Mouse (Mus musculus): ENCODE results near the gene Six4.
"Not testable (repeated sequence)": the region's sequence is repeated elsewhere in the genome, so short reads cannot be mapped to it uniquely, and the experiment has no call there.

The Six4 gene

DNA sequence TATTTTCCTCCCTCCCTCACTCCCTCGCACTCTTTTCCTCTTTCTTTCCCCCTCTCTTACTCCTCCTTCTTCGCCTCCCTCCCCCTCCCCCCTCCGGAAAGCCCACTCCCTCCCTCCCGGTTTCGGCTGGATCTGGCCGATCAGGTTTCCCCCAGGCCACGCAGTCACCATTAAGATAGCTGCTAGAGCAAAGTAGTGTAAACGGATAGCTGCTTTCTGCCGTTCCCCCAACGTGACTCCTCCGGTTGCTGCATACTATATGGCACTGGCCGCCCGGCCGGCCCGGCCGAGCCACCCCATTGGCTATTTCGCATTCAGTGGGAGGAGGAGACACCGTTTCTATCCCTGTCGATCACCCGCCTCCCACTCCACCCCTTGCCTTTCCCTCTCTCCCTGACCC lies at the start of gene Six4:
Six4 (minus strand) TSS at position 261 of the 400 bp plus-strand sequence.
- no peak for DNase-seq (ENCODE audit: low read depth, low spot score)

DNA sequence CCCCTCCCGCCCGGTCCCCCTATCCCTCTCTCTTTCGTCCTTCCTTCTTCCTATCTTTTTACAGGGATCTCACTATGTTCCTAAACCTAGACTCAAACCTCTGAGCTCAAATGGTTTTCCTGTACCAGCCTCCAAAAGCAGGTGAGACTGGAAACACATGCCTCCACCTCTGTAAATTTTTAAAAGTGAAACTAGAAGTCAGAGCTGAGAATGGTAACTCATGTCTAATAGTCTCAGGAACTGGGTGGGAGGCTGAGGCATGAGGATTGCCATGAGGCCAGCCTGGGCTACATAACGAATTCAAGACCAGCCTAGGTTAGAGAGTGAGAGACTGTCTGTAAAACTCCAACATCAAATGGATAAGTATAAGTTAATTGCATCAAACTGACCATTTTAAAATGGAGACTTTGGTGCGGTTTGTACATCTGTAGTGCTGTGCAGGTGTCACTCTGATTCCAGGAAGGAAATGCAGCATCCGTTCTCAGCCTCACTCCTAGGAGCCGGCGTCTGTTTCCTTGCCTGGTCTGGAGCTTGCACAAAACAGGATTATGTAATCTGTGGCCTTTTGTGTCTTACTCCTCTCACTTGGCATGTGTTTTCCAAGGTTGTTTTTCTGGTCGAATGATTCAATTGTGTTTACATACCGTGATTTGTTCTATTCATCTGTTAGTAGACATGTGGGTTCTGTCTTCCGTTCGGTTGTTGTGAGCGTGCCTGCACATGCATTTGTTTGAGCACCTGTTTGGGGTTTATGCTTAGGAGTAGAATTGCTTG lies 49.3 kb upstream of the Six4 start:
- no peak for DNase-seq (ENCODE audit: low read depth, low spot score)

DNA sequence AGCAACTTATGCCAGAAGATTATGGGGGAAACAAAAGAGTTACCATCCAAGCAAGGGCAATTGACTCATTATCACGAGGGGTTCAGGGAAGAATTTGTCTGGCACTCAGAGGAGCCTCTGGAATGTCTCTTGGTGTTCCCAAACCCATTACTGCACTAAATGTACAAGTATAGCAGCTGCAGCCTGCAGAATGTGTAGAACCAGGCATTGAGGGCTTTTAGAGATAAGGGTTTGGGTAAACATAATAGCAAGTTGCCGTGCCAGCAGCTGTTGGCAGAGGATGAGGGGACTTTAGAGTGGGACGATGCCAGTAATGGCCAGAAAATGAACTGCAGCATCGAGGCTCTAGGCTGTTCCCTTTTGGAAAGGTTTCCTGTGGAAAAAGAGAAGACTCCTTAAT lies 47.1 kb upstream of the Six4 start:
- DNase-seq (ENCODE audit: low read depth, low spot score): no peak

DNA sequence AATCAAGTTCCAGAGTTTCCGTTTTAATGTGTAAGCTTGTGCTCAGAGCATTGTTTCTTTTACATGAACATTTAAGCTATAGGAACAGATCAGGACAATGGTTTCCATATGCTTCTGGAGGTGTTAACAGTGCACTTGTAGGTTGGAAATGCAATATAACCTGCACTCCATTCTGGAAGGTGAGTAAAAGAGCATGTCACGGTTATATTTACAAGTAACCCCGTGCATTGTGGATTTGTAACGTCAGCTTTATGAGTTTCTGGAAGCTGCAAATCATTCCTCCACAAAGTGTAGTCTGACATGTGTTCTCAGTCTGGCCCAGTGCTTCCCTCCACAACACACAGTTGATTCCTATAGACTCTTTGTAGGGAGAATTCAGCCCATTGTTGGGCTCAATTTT lies 40.9 kb upstream of the Six4 start:
- DNase-seq (ENCODE audit: low read depth, low spot score): no peak

DNA sequence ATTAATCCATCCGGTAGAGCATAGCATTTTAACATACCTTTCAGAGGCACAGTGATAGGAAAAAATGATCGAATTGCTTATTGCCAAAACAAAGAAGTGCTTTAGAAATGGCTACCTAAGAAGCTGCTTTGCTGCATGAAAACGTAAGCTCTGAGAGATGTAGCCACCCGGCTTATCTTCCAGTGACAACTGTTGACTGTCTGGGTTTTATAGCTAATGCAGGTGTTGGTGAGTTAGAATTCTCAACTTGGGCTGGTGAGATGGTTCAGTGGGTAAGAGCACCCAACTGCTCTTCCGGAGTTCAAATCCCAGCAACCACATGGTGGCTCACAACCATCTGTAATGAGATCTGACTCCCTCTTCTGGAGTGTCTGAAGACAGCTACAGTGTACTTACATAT lies 37.8 kb upstream of the Six4 start:
- not testable (repeated sequence) for DNase-seq (ENCODE audit: low read depth, low spot score)

DNA sequence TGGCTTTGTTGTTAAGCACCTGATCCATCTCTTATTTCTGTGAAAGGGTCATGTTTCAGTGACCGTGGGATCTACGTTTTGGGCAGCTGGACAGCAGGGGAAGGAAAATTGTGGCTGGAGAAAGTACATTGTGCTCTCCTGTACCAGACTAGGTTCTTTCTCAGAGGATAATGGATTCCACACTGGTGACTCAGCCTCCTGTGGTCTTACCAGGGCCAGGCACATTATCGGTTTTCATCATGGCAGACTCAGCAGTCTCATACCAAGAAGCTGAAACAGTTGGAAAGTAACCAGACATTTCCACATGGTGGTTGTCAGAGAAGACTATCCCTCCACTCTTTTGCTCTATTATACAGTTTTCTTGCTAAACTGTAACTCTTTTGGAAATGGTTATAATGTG lies 34.0 kb upstream of the Six4 start:
- no peak for DNase-seq (ENCODE audit: low read depth, low spot score)

DNA sequence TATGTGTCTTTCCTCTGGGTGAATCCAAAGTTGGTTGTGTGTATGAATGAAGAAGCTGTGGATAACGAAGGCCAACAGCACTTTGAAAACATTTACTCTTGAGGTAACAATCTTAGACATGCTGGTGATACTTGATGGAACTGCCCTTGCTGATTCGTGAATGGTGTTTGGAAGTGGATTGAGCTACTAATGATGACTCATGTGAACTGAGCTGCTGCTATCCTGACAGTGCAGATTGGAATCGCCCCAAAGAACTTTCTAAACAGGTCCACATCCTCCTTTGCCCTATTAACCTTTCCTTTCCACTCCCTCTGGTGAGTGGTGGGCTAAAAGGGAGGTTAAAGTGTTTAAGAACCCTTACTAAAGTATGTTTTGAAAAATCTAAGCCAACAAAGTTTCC lies 27.5 kb upstream of the Six4 start:
- DNase-seq (ENCODE audit: low read depth, low spot score): no peak

DNA sequence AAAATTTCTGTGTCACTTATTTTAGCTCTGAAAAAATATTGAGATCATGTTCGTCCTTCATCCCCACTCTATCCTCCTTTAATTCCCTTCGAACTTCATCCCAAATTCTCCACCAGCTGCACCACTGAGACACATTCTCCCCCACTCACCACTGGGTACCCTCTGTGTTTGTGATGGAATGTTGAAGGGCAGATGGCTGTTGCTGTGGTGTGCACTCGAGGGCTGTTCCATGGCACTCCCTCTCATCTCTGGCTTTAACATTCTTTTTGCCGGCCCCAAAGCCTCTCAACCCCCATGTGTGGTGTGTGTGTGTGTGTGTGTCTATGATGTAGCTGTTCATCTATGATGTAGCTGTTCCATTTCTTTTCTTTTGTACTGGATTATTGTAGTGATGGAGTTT lies 12.0 kb upstream of the Six4 start:
- DNase-seq (ENCODE audit: low read depth, low spot score): no peak

DNA sequence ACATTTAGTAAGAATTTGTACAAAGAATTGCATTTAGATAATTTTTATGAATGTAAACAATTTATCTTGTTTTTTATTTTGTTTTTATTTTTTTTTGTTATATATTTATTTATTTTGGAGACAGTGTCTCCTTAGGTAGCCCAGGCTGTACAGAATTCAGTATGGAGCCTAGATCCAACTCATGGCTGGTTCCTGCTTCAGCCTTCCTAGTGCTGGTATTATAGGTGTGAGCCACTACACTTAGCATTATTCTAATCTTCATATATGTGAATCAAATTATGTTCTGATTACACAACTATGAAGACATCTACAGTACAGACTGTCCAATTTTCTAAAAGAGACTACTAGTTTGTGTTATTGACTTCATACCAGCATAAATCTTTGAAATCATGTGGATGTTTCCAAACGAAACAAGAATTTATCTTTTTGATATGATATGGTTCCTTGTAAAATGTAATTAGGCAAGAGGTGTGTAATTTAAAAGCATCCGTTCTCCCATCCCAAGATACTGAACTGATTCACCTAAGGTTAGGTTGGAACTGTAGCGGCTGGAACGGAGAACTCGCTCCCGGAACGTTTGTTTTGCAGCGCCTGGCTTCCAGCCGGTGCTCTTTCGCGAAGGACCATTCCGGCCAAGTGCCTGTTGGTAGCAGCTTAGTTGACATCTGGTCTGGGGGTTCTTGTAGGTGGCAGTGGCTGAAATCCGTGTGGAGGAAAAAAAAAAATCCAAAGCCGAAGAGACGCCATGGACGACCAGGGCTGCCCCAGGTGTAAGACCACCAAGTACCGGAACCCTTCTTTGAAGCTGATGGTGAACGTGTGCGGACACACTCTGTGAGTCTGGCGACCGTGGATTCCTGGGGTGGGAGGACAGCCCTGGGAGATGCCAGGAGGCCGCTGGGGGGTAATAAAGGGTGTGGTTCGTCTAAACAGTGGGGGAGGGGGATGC lies 10.1 kb upstream of the Six4 start, which contains the start of gene Mnat1:
Mnat1 (plus strand) TSS at position 625 of the 949 bp plus-strand sequence.
- DNase-seq (ENCODE audit: low read depth, low spot score): peak; percentile 82

DNA sequence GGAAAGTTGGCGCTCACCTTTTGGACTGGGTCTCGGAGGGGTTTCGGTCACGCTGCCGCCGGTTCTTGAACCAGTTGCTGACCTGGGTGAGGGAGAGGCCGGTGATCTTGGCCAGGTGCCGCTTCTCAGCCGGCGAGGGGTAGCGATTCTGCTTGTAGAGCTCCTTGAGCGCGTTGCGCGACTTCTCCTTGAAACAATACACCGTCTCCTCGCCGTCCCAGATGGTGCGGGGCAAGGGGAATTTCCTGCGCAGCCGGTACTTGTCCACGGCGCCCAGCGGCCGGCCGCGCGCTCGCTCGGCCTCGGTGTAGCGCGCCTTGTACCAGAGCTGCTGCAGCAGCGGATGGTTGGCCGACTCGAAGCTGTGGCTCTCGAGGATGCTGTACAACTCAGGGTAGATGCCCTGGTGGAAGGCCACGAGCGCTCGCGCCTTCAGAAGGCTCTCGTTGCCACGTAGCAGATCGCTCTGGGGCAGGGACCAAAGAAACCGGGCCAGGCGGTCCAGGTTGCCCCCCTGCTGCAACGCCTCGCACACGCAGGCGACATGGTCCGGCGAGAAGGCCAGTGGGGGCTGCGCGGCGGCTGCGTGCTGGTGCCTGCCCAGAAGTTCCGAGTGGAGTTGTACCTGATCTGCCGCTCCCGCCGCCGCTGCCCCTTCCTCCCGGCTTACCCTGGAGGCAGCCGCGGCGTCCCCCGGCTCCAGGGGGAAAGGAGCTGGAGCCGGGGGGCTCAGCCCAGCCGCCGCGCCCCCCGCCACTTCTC lies 749 bp downstream of the Six4 start:
- DNase-seq (ENCODE audit: low read depth, low spot score): no peak

DNA sequence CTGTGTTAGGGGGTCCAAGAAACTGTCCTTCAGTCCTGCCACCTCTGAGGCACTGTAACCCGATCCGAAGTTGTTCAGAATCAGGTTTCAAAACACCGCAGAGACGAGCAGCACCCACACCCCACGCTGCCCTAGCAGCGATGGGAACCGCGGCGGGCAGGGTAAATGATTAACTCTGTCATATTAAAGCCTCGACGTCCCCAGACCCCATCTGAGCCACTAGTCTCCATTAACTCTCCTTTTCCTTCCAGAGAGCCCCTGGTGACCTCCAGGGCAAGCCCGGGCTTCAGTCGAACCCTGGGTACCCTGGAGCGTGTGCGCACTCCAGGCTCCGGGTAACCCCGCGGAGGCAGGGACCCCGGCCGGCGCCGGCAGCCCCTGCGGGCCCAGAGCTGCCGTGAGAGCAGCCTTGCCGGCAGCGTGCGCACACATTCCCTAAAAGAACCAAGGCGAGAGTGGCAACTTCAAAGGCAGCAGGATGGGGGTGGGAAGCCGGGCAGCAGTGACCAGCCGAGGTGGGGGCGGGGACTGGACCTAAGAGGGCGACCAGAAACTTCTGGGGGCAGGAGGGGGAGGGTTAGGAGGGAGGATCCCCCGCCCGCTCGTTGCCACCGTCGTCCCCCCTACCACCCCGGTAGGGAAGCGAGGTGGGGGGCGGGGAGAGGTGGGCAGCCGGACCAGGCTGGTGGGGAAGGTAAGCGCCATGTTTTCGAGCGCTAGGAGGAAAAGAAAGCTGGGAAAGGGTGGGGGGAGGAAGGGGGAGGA lies 1.5 kb downstream of the Six4 start:
- no peak for DNase-seq (ENCODE audit: low read depth, low spot score)

DNA sequence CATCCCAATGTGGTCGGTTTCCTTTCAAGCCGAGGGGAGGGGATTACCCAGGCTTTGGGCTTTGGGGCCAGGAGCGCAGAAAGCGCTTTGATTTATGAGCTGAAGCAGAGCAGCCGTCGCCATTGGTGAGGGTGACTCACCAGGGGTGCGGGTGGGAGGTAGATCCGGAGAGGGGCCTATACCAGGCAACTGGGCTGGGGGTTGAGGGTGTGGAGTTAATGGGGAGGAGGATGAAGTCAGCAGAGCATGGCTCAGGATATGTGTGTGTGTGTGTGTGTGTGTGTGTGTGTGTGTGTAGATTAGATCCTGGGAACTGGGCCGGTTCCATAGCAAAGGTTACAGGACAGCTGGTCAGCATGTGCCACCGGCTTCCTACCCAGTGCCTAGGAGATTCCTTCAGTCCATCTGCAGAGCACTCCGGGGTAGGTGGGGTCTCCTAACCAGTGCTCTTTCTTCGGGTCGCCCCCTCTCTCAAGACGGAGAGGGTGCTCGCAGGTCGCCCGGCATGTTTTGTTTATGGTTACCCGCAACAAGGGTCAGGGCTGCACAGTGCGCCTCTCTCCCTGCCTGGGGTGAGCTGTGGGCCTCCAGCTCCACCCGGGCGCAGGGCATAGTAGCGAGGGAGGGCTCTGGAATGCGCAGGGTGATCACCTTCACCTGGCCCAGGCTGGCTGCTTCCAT lies 2.7 kb downstream of the Six4 start:
- DNase-seq (ENCODE audit: low read depth, low spot score): no peak

DNA sequence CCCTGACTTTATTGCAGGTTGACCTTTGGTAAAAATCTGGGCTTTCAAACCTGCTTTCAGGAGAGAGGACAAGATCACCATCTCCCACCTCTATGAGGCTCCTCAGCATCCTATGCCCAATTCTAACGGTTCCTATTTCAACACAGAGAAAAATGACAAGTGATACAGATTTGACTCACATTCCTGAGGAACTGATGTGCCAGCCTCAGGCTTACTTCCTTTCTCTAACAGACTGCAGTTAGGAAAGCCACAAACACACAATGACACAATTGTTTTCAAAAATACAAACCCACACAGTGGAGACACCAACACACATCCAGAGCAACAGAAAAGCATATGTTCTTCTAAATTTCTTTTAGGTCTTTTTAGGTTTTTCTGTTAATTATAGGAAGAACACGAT lies 5.4 kb downstream of the Six4 start:
- DNase-seq (ENCODE audit: low read depth, low spot score): no peak

DNA sequence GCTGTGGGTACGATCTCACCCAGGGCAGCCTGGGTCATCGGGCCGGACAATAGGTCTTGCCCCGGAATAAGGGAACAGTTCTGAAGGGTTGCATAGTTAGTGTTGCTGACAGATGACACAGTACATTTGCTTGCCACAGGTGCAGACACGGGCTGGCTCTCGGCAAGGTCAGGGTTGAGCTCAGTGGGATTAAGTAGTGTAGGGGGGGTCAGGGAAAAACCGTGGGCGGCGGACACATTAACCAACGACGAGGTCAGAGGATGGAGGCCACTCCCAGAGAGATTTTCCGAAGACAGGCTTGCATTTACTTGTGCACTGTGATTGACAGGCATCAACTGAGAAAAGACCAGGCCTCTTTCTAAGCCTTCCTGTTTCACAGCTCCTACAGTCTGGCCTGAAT lies 9.5 kb downstream of the Six4 start:
- no peak for DNase-seq (ENCODE audit: low read depth, low spot score)

DNA sequence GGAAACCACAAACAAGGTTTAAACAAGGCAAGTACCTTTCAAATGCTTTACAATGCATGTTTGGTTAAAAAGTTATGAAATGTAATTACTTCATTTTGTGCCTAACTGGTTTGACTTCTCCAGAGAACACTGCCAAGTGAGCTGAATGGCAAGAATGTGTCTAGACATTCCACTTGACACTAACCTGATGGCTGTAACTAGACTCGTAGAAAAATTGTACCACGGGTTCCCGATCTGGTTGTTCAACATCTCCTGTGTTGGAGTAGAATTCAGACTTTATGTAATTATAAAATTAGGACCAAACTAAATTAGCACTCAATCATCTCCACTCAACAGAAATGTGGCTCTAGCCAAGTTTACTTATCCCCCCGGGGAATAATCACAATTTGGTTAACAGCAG lies 14.7 kb downstream of the Six4 start:
- DNase-seq (ENCODE audit: low read depth, low spot score): no peak

DNA sequence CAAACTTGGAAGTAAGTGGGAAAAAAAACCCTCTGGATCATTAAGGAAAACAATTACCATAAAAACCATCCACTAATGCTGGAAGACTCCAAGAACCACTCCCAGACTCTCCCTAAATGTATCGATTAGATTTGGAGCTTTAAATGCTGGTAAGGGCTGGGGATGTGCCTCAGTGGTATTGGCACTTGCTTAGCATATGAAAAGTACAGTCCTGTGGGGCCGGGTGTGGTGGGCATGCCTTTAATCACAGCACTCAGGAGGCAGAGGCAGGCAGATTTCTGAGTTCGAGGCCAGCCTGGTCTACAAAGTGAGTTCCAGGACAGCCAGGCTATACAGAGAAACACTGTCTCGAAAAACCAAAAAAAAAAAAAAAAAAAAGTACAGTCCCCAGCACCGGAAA lies 17.1 kb downstream of the Six4 start:
- DNase-seq (ENCODE audit: low read depth, low spot score): not testable (repeated sequence)

DNA sequence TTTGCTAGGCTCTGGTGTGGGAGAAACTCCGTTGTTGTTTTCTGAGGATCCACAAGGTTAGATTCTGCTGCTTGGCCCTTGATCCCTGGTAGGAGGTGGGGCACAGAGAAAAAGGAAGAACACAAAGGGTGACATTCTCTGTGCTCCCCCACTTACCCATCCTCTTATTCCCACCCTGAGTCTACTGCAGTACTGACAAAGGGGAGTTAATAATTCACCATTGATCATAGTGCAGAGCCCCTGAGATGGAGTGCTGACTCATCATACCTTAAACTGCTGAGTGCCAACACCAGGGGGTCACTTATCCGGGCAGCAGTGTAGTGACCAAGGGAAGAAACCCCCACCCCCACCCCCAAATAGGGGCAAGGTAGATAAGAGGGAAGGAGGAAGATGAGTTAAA lies 18.7 kb downstream of the Six4 start:
- no peak for DNase-seq (ENCODE audit: low read depth, low spot score)

DNA sequence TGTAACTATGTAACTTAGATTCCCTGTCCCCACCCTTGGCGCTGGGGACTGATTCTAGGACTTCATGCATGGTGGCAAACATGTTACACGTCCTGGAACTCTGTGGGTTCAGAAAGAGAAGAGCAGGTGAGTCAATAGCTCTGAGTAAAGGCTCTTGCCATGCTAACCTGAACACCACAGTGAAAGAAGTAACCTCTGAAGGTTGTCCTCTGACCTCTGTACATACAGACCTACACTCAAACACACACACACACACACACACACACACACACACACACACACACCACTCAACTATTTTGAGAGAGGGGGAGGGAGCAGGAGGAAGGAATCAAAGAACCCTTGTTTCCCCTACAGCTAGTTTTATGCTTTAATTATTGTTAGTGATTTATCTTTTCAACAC lies 19.1 kb downstream of the Six4 start:
- DNase-seq (ENCODE audit: low read depth, low spot score): no peak

DNA sequence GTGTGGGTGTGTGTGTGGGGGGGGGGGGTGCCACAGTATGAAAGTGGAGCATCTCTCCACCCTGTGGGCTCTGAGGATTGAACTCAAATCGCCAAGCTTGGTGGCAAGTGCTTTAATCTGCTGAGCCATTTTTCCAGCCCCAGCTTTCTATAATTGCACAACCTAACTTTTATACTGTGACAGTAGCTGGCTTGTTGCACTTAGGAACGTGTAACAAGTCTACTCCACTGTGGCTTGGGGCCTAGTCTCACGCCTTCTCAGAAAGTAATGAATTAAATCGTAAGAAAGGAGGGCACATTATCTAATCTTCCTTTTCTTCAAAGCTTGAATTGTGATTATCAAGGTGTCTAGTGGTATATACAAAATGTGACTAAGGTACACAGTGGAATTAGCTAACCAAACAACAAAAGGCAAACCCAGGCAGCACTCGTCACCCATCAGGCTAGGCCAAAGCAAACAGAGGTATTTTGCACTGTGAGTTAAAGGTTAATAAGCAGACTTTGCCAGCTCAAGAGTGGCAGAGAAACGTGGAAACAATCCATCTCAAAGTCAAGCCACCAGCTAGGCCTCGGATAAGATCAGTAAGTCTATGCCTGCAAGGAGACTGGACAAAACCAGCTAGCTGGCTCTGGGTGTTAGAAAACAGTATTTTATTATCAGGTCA lies 22.5 kb downstream of the Six4 start:
- no peak for DNase-seq (ENCODE audit: low read depth, low spot score)

DNA sequence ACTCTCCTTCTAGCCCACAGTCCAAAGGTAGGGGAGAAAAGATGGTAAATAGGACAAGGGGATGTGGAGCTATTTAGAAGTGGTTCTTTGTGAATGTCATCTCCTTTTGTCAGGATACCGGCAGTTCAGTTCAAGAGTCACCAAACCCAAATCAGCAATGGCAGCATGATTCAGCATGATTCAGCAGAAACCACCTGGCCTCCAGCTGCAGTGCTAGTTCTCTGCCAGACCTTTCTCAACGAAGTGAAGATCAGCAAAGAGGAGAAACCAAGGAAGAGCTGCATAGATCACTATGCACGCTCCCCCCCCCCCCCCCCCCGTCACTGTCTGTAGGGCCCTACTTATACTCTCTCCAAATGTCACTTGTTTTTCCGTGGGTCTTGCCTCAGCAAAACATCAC lies 24.3 kb downstream of the Six4 start:
- no peak for DNase-seq (ENCODE audit: low read depth, low spot score)
